8 mouse cellular contexts compared by ENCODE assay signal in the genomic region with DNA sequence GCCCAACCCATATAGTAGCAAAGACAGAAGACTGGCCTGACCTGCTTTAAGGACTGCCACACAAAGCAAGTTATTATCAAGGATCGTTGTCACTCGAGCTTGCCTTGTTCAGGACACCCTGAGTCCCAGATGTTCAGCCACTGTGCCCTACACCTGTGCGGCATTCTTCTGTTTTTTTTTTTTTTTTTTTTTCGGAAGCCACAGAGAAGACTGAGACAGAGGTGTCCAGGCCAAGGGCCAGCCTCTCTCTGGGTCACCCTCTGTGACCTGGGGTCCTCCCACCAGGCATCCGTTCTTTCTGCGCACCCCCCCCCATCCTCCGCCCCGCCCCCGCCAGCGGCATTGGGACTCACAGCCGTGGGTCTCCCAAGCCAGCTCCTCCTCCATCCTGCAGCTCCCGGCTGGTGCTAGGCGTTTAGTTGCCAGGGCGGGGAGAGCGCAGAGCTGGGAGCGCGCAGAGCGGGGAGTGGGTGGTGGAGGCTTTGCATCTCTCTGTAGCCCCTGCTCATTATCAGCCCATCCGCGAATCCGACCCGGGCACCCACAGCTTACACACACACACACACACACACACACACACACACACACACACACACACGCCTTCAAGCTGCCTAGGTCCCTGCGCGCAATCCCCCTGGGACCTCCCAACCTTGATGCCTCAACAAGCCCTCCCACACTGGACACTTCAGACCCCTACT. TPM values are rescaled to one million over a fixed set of nuclear protein-coding genes. Genes with fewer than 3 reads are reported as not detected.
A peak's percentile ranks its signal among the peaks of the same experiment; 100 is the strongest.
DNase-seq lines count a peak whose midpoint lies in the region; ATAC-seq lines count a peak whose summit lies in the region.

A gene (minus strand): TSS at position 387 of the 698 bp plus-strand sequence.

- intact Hi-C loops in left cerebral cortex, postnatal 4 days (cut with DNase I): no loop called here

- H3K27me3 ChIP-seq in lung, embryonic 15.5 days: no peaks in the 10 kb centered on the region
- peaks cover 22% of the 10 kb centered on the region for H3K27me3 ChIP-seq in hindbrain, embryonic 10.5 days (ENCODE audit: insufficient read depth, poor library complexity, severe bottlenecking)

- no peaks in the 10 kb centered on the region for H3K9me3 ChIP-seq in lung, embryonic 15.5 days
- no peaks in the 10 kb centered on the region for H3K9me3 ChIP-seq in hindbrain, embryonic 10.5 days

- DNase-seq in lung, postnatal 25 days (ENCODE audit: low spot score): no peak
- DNase-seq in cerebellum, postnatal 36 days: peak; percentile 39 to 47
- peak; percentile 52 for DNase-seq in hindbrain, embryonic 10.5 days (ENCODE audit: low spot score)
- peak; percentile 86 for DNase-seq in left cerebral cortex, postnatal 4 days
- DNase-seq in retina, postnatal 7 days (ENCODE audit: low read depth, low spot score): peak; percentile 33
- no peak for DNase-seq in spleen, postnatal 10 days (ENCODE audit: low spot score in 2 of 2)
- DNase-seq in gastrocnemius, adult 8-10 months (ENCODE audit: low spot score in 2 of 2): no peak

- H3K4me3 ChIP-seq in lung, embryonic 15.5 days: peak within 1 kb of the TSS; percentile 18
- H3K4me3 ChIP-seq in hindbrain, embryonic 10.5 days: peak within 1 kb of the TSS; percentile 47

- WGBS in lung, embryonic 15.5 days: 5% methylated on average over 25 of the region's 25 CpGs
- WGBS in hindbrain, embryonic 10.5 days: 8% methylated on average over 24 of the region's 25 CpGs

- ATAC-seq in lung, embryonic 15.5 days (ENCODE audit: borderline replicate concordance, extremely low read depth, low FRiP score, low TSS enrichment): peak; percentile 64; the same call in 1 of the 2 replicates

- no peak within 1 kb of the TSS for H3K9ac ChIP-seq in lung, embryonic 15.5 days

- no peak within 1 kb of the TSS for H3K27ac ChIP-seq in lung, embryonic 15.5 days
- peak within 1 kb of the TSS; percentile 59 for H3K27ac ChIP-seq in hindbrain, embryonic 10.5 days

- H3K4me1 ChIP-seq in lung, embryonic 15.5 days: peaks cover 14% of the 10 kb centered on the region
- H3K4me1 ChIP-seq in hindbrain, embryonic 10.5 days (replicated peaks): peaks cover 38% of the 10 kb centered on the region

- peak within 1 kb of the TSS; percentile 51 for H3K4me2 ChIP-seq in lung, embryonic 15.5 days

- no peaks in the 10 kb centered on the region for H3K36me3 ChIP-seq in lung, embryonic 15.5 days
- no peaks in the 10 kb centered on the region for H3K36me3 ChIP-seq in hindbrain, embryonic 10.5 days

RNA-seq across cellular contexts. Expression of the gene that starts here (rescaled TPM):
- polyA plus RNA-seq in lung, embryonic 15.5 days (2015; fragmentation: Nextera tagmentation; extraction: Ambion mirVana): not detected in 2 replicates
- polyA plus RNA-seq in hindbrain, embryonic 10.5 days (2016; fragmentation: Nextera tagmentation; extraction: Ambion mirVana): 0.11 TPM in 1 of 2 replicates, not detected in the other
- 1 to 10 TPM; 1.3 to 2.1 TPM for total RNA-seq in left cerebral cortex, postnatal 4 days (2021)
- total RNA-seq in gastrocnemius, adult 8-10 months (2022): not detected

Comparison
In these comparisons a context has a peak if more than half of its experiments do, and no peak if none do; other contexts are left out.
1. Peak in ATAC-seq, H3K4me3 ChIP-seq and H3K4me2 ChIP-seq in lung, embryonic 15.5 days; RNA of the gene not detected or under 1 TPM.
2. Peak in DNase-seq, H3K4me3 ChIP-seq and H3K27ac ChIP-seq in hindbrain, embryonic 10.5 days; RNA of the gene not detected or under 1 TPM.
3. DNase-seq: peak in cerebellum, postnatal 36 days (2 of 2), left cerebral cortex, postnatal 4 days (single experiment) and retina, postnatal 7 days (single experiment); none in lung, postnatal 25 days (single experiment), spleen, postnatal 10 days (0 of 2) and gastrocnemius, adult 8-10 months (0 of 2).